Mouse (Mus musculus): ENCODE results near the gene Bid.

GRCm38 (mm10) chr6:120937104-120937617, 20.5 kb upstream of the Bid start:
- TF ChIP-seq CTCF (IDR thresholded peaks at IDR 0.05; ENCODE audit: low read depth) (no peak), EP300 (IDR thresholded peaks at IDR 0.05; ENCODE audit: low read depth) (no peak)

Data from liver, embryonic 14.5 days (tissue).